Mouse (Mus musculus): ENCODE results near the gene Ctdnep1.
"Not testable (repeated sequence)": the region's sequence is repeated elsewhere in the genome, so short reads cannot be mapped to it uniquely, and the experiment has no call there.

The Ctdnep1 gene

DNA sequence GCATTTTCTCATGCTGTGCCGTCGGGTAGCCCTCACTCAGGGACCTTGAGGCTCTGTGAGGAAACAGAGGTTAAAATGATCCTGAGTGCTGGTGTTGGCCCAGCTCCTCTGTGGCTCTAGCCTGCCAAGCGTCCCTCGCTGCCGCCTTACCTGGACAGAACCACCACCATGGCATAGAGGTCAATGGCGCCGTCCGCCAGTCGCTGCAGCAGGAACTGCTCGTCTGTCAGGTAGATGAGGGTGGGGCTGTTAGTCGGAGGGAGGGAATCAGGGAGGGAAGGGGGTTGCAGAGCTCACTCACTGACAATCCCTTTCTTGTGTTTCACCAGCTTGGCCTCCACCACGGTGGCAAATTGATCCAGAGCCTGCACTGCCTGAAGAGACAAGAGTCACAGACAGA lies 29.6 kb downstream of the Ctdnep1 start:
- DNase-seq (ENCODE audit: low read depth, low spot score): no peak

DNA sequence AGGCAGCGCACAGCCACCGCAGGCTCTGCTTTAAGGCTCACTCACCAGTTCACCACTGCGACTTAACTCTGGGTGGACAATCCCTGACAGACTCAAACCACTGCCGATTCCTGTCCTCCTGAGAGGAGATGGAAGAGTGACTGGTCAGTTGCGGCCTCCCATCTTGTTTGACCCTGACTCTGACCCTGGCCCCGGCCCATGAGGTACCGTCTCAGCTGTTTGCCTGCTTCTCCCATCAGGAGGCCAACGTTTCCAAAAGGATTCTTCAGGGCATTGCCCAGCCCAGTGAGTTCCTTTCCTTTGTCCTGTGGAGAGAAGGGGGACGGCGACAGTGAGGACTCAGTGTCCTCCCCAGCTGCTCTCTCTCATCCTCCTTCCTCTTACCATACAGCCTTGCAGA lies 30.0 kb downstream of the Ctdnep1 start:
- no peak for DNase-seq (ENCODE audit: low read depth, low spot score)

DNA sequence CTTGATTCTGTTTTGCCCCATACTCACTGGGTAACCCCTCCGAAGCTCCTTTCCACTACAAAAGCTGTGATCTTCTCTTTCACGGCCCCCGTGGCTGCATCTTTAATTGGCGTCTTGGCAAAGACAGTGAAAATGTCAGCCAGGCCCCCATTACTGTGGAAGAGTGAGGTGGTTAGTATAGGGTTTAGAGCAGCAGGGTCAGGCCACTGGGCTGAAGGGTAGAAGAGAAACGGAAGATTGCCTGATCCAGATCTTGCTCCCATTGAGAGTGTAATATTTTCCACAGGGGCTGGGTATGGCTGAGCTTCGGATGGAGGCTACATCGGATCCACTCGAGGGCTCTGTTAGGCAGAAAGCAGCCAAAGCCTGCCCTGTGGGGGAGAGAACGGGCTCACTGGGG lies 32.0 kb downstream of the Ctdnep1 start:
- DNase-seq (ENCODE audit: low read depth, low spot score): no peak

- no peak for DNase-seq (ENCODE audit: low read depth, low spot score)
Observed at GRCm38 (mm10) chr11:70013408-70013807, 32.5 kb downstream of the Ctdnep1 start.

DNA sequence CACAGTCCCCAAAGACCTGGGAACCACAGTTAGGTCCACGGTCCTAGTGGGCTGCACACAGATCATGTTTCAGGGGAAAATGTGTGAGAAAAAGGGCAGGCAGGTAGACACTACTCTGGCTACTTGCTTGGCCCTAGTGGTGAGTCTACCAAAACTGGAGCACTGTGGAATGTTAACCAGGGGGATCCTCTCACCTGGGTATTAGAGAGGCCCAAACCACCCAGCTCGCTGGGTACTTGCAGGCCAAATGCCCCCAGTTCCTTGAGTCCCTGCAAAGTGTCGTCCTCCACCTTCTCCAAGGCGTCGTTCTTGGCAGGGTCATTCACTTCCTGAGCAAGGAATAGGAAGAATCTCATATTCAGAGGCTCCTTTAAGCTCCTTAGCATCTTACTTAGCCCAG lies 33.1 kb downstream of the Ctdnep1 start:
- DNase-seq (ENCODE audit: low read depth, low spot score): no peak

- DNase-seq (ENCODE audit: low read depth, low spot score): peak; percentile 89
Observed at GRCm38 (mm10) chr11:70014880-70015558, 34.1 kb downstream of the Ctdnep1 start, which contains the start of gene Acadvl. Gene Acadvl (minus strand): TSS chr11:70015411.

DNA sequence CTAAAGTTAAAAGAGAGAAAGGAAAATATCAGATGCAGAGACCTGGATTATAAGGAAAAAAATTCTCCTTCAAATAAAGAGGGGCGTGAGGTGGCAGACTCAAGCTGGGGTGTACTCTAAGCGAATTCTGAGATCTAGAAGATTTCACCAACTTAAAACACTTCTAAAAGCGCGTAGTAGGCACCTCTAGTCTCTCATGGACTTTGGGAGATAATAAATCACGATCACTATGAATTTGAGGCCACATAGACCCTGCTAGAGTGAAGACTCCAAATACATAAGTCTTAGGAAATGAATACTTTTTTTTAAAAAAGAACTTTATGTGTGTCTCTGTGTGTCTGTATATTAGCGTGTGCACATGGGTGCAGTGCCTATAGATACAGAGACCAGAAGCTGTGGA lies 34.7 kb downstream of the Ctdnep1 start:
- DNase-seq (ENCODE audit: low read depth, low spot score): no peak

DNA sequence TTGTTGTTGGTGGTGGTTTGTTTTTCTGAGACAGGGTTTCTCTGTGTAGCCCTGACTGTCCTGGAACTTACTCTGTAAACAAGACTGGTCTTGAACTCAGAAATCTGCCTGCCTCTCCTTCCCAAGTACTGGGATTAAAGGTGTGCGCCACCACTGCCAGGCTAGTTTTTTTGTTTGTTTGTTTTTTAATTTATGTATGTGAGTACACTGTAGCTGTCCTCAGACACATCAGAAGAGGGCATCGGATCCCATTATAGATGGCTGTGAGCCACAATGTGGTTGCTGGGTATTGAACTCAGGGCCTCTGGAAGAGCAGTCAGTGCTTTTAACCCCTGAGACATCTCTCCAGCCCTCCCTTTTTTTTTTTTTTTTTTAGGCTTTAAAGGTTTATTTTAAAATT lies 35.2 kb downstream of the Ctdnep1 start:
- DNase-seq (ENCODE audit: low read depth, low spot score): not testable (repeated sequence)

GRCm38 (mm10) chr11:70016669-70017068 lies 35.7 kb downstream of the Ctdnep1 start, which contains the start of gene Dlg4:
Gene Dlg4 (plus strand): TSS chr11:70016942.
- no peak for DNase-seq (ENCODE audit: low read depth, low spot score)

- no peak for DNase-seq (ENCODE audit: low read depth, low spot score)
Observed at GRCm38 (mm10) chr11:70017199-70017767, 36.3 kb downstream of the Ctdnep1 start.

DNA sequence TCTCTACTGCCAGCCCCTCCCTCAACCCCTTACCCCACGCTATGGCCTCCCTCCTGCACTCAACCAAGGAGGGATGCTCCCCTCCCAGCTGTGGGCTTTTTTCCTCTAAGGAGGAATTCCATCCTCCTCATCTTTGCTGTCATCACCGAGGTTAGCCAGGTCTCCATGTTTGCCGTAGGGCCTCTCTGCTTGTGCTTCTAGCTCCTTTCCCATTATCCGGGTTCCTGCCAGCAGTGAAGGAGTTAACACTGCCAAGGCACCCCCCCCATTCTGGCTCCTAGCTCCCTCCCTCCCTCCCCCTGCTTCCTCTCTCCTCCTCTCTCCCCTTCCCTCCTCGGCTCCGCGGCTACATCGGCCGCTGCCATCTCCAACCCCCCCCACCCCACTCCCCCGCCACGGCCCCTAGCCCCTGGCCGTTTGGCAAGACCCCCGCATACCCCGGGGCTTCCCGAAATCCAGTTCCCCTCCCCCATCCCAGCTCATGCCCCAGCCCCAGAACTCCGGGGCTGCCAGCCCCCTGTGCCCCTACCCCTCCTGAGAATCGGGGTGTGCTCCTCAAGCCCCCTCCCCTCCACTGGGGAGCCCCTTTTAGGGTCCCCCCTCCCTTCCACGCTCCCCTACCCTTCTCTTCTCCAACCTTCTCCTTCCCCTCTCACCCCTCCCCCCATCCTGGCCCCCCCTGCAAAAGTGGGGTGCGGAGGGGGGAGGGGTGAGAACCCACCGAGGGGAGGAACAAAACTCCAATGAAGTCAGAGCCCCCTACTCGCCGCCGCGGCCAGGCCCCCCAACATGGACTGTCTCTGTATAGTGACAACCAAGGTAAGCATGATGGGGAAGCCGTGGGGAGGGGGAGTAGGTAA lies 37.4 kb downstream of the Ctdnep1 start:
- DNase-seq (ENCODE audit: low read depth, low spot score): peak; percentile 65

- no peak for DNase-seq (ENCODE audit: low read depth, low spot score)
Observed at GRCm38 (mm10) chr11:70019495-70020021, 38.6 kb downstream of the Ctdnep1 start.

GRCm38 (mm10) chr11:70020022-70020631 lies 39.2 kb downstream of the Ctdnep1 start:
- peak; percentile 50 for DNase-seq (ENCODE audit: low read depth, low spot score)

DNA sequence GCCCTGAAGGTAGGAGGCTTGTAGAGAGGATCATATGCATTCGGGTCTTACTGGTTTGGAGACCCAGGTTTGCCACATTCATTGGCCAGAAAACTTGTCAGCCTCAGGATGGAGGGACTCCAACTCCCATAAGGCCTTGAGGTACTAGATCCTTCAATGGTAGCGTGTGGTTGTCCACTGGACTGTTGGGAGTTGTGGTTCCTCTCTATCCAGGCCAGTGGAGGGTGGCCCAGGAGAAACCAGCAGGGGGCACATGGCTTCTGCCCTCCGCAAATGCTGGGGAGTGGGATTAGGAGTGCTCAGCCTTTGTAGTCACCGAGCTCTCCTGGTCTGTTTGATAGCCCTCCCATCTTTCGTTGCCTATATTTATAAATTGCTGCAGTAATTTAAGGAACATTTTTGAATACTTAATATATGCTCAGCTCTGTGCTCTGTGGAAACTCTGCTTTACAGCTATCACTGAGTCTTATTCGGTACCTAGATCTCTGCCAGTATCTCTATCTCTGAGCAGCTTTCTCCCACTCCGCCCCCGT lies 39.8 kb downstream of the Ctdnep1 start:
- DNase-seq (ENCODE audit: low read depth, low spot score): peak; percentile 86

- DNase-seq (ENCODE audit: low read depth, low spot score): peak; percentile 96
Observed at GRCm38 (mm10) chr11:70021264-70022132, 40.5 kb downstream of the Ctdnep1 start.

- peak; percentile 34 for DNase-seq (ENCODE audit: low read depth, low spot score)
Observed at GRCm38 (mm10) chr11:70023481-70024150, 42.7 kb downstream of the Ctdnep1 start.

GRCm38 (mm10) chr11:70024151-70024514 lies 43.2 kb downstream of the Ctdnep1 start:
- DNase-seq (ENCODE audit: low read depth, low spot score): no peak

GRCm38 (mm10) chr11:70026689-70027088 lies 45.7 kb downstream of the Ctdnep1 start:
- DNase-seq (ENCODE audit: low read depth, low spot score): peak; percentile 14

GRCm38 (mm10) chr11:70027397-70027796 lies 46.4 kb downstream of the Ctdnep1 start:
- DNase-seq (ENCODE audit: low read depth, low spot score): peak; percentile 72
